Mouse (Mus musculus) neural tube, embryonic 15.5 days (tissue): ENCODE results near the gene Zscan10. TPM values are rescaled to one million over a fixed set of nuclear protein-coding genes. Genes with fewer than 3 reads are reported as not detected.

Source experiments
- ATAC-seq: fragments of 200-750 bp; cut with Nextera tagmentation; 2 replicates; pipeline ENCODE4 v1.8.0; 2017; ENCODE audit warnings: mild to moderate bottlenecking, moderate TSS enrichment, moderate library complexity; ENCODE audit not compliant: low FRiP score
- H3K27ac ChIP-seq: fragments of 300-500 bp; sonication (generic); replicated peaks from 2 replicates; pipeline ENCODE4 v1.5.1; 2015; ENCODE audit warnings: mild to moderate bottlenecking, inconsistent platforms
- H3K27me3 ChIP-seq: fragments of 300-500 bp; sonication (generic); replicated peaks from 2 replicates; pipeline ENCODE4 v1.6.1; 2015; ENCODE audit warnings: inconsistent platforms
- H3K36me3 ChIP-seq: fragments of 300-500 bp; sonication (generic); 2 replicates; pipeline ENCODE4 v1.6.1; 2015; ENCODE audit warnings: inconsistent platforms
- H3K4me1 ChIP-seq: fragments of 300-500 bp; sonication (generic); 2 replicates; pipeline ENCODE4 v1.6.1; 2015; ENCODE audit warnings: inconsistent platforms
- H3K4me2 ChIP-seq: fragments of 300-500 bp; sonication (generic); 2 replicates; pipeline ENCODE4 v1.6.1; 2015; ENCODE audit warnings: inconsistent platforms, mild to moderate bottlenecking, moderate library complexity
- H3K4me3 ChIP-seq: fragments of 300-500 bp; sonication (generic); replicated peaks from 2 replicates; pipeline ENCODE4 v1.5.1; 2015; ENCODE audit warnings: mild to moderate bottlenecking, inconsistent platforms
- H3K9ac ChIP-seq: fragments of 300-500 bp; sonication (generic); replicated peaks from 2 replicates; pipeline ENCODE4 v1.6.1; 2015; ENCODE audit warnings: mild to moderate bottlenecking, inconsistent platforms
- H3K9me3 ChIP-seq: fragments of 300-500 bp; sonication (generic); replicated peaks from 2 replicates; pipeline ENCODE4 v1.6.1; 2016; ENCODE audit warnings: inconsistent platforms
- WGBS: fragments of 180-500 bp; shearing (Covaris S2); methylation state at CpG from one replicate; pipeline ENCODE4 v1.1.7; 2015; ENCODE audit warnings: mixed read lengths; 5-methylcytosine and 5-hydroxymethylcytosine counted together
- polyA plus RNA-seq: library from polyadenylated mRNA; unstranded; fragments of >200 nt; fragmentation: Nextera tagmentation; extraction: Ambion mirVana; gene quantifications from 2 replicates; pipeline ENCODE4 v1.2.1, GENCODE M21; 2015

Zscan10 gene
- polyA plus RNA-seq, 1 experiment from 2014 or later, result not detected

- Histone ChIP-seq H3K4me1 (no peaks in the 10 kb centered on the region), H3K4me2 (no peak overlapping the region)
- WGBS, result 84% methylated on average over 28 of the region's 28 CpGs
Observed at GRCm38 (mm10) chr17:23610361-23610800, 9.7 kb downstream of the Zscan10 start.

DNA sequence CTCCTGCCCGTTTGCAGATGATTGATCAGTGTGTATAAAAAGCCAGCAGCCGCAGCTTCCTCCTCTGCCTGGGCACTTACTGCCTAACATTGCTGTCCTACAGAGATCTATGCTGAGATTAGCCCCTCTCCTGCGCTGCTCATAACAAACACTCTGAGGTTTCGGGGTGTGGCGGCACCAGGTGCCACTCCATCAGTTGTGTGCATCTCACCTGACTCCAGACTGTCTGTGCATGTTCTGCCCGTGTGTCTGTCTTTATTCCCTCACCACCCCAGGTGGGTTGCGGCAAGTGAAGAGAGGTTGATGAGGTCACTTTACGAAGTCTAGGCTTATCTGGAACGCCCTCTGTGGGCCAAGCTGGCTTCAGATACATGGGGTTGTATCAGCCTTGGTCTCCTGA lies 16.4 kb downstream of the Zscan10 start:
- ATAC-seq, result no peak
- H3K4me3 ChIP-seq, result no peak overlapping the region
- no peak overlapping the region for H3K4me2 ChIP-seq
- no peaks in the 10 kb centered on the region for H3K36me3 ChIP-seq
- H3K4me1 ChIP-seq, result no peaks in the 10 kb centered on the region
- no peaks in the 10 kb centered on the region for H3K9me3 ChIP-seq
- WGBS, result 67% methylated on average over 9 of the region's 9 CpGs
- no peak overlapping the region for H3K27ac ChIP-seq
- 0 out of 2 replicates have a peak, but pooled peaks cover 4% of the 10 kb centered on the region for H3K27me3 ChIP-seq
- no peak overlapping the region for H3K9ac ChIP-seq

More at GRCm38 (mm10) chr17:23610361-23610800, 9.7 kb downstream of the Zscan10 start:
- ATAC-seq, result no peak
- Histone ChIP-seq H3K4me3 (no peak overlapping the region), H3K9ac (no peak overlapping the region), H3K36me3 (no peaks in the 10 kb centered on the region), H3K9me3 (no peaks in the 10 kb centered on the region), H3K27ac (no peak overlapping the region), H3K27me3 (no peaks in the 10 kb centered on the region)

DNA sequence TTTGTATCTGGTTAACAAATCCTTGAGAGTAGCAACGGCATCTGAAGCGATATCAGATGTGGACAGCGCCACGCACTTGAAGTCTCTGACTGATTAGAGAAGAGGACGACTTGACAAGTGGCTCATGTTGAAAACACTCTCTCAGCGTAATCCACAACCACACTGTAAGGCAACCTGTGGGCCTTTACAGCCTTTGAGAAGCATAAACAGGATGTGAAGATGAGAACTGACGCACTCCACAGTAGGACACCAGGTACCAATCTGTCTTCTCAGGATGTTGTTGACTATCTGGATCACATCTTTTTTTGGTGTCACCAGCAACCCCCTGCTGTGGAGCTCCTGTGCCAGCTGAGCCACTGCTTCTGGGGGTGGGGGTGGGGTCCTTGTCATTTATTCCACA lies 19.7 kb downstream of the Zscan10 start:
- 86% methylated on average over 7 of the region's 7 CpGs for WGBS
- no peak for ATAC-seq

GRCm38 (mm10) chr17:23627813-23628212 lies 27.2 kb downstream of the Zscan10 start:
- Histone ChIP-seq H3K27me3 (no peaks in the 10 kb centered on the region), H3K9me3 (no peaks in the 10 kb centered on the region), H3K27ac (no peak overlapping the region), H3K9ac (no peak overlapping the region), H3K4me2 (no peak overlapping the region), H3K36me3 (no peaks in the 10 kb centered on the region), H3K4me1 (0 out of 2 replicates have a peak, but pooled peaks cover 3% of the 10 kb centered on the region), H3K4me3 (no peak overlapping the region)
- ATAC-seq, result no peak
- 46% methylated on average over 7 of the region's 7 CpGs for WGBS

More for the DNA sequence above, 19.7 kb downstream of the Zscan10 start:
- Histone ChIP-seq H3K4me3 (no peak overlapping the region), H3K4me1 (no peaks in the 10 kb centered on the region), H3K4me2 (no peak overlapping the region), H3K36me3 (no peaks in the 10 kb centered on the region), H3K9me3 (no peaks in the 10 kb centered on the region), H3K9ac (no peak overlapping the region), H3K27ac (no peak overlapping the region), H3K27me3 (0 out of 2 replicates have a peak, but pooled peaks cover 4% of the 10 kb centered on the region)

GRCm38 (mm10) chr17:23630195-23631020 lies 29.8 kb downstream of the Zscan10 start:
- no peak overlapping the region for H3K9ac ChIP-seq
- H3K4me3 ChIP-seq, result no peak overlapping the region; the same call in 1 of the 2 replicates
- no peaks in the 10 kb centered on the region for H3K36me3 ChIP-seq
- peak overlapping the region; percentile 49 for H3K4me2 ChIP-seq
- H3K9me3 ChIP-seq, result no peaks in the 10 kb centered on the region
- no peaks in the 10 kb centered on the region for H3K27me3 ChIP-seq
- 20% methylated on average over 22 of the region's 22 CpGs for WGBS
- 0 out of 2 replicates have a peak, but pooled peaks cover 3% of the 10 kb centered on the region for H3K4me1 ChIP-seq
- no peak overlapping the region for H3K27ac ChIP-seq
- 0 out of 2 replicates have a peak, but pooled peaks have one; percentile 53 for ATAC-seq

- H3K27ac ChIP-seq, result no peak overlapping the region
- no peaks in the 10 kb centered on the region for H3K27me3 ChIP-seq
- 89% methylated on average over 8 of the region's 8 CpGs for WGBS
- H3K4me1 ChIP-seq, result 0 out of 2 replicates have a peak, but pooled peaks cover 3% of the 10 kb centered on the region
- no peak overlapping the region for H3K9ac ChIP-seq
- no peaks in the 10 kb centered on the region for H3K36me3 ChIP-seq
- no peak overlapping the region for H3K4me2 ChIP-seq
- no peak for ATAC-seq
- no peaks in the 10 kb centered on the region for H3K9me3 ChIP-seq
- H3K4me3 ChIP-seq, result no peak overlapping the region
Observed at GRCm38 (mm10) chr17:23631241-23631640, 30.6 kb downstream of the Zscan10 start.

DNA sequence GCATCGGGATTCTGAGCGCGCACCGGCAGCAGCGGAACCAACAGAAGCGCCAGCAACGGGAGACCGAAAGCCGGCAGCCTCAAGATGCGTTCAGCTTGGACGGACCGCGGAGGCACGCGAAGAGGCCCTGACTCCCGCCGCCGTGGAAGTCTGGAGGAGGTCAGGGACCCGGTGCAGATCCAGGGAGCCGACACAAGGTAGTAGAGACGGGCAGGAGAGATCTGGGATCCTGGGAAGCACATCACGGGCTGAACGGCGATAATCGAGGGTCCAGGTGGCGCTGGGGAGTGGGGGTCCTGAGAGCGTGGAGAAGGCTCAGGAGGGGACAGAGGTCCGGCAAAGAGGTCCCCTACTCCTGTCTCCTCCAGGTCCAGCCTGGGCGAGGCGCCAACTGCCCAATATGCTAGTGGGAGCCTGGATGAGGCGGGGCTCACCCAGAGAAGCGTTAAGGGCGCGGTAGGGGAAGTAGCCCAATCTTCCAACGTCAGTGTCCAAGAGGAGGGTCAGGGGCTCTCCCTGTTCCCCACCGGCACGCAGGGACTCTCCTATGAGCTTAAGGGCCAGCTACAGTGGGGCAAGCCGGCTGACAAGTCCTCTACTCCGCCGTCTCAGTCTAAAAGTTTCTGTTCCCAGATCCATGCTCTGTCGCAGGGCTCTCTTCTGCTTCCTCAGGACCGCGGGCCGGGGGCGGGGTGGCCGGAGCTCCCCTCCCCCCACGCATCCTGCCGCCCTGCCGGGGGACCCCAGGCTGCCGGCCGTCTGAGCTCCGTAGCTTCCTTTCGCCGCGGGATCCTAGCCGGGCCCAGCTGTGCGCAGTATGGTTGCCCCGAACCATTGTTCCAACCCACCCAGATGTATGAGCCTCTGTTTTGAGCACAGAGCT lies 44.2 kb downstream of the Zscan10 start, which contains the start of gene Mmp25:
Gene Mmp25, minus strand, starts transcription at position 665 of the 883 bp plus-strand sequence.
- under 1% methylated on average over 58 of the region's 58 CpGs for WGBS
- Histone ChIP-seq H3K36me3 (no peaks in the 10 kb centered on the region), H3K27ac (no peak within 1 kb of the TSS), H3K4me3 (peak within 1 kb of the TSS; percentile 36), H3K9me3 (no peaks in the 10 kb centered on the region), H3K4me1 (peaks cover 11% of the 10 kb centered on the region), H3K9ac (peak within 1 kb of the TSS; percentile 34), H3K4me2 (peak within 1 kb of the TSS; percentile 66), H3K27me3 (peaks cover 39% of the 10 kb centered on the region)
- ATAC-seq, result peak; percentile 14; the same call in 1 of the 2 replicates

- WGBS, result 37% methylated on average over 10 of the region's 10 CpGs
- no peak for ATAC-seq
- no peak overlapping the region for H3K4me2 ChIP-seq
- no peaks in the 10 kb centered on the region for H3K36me3 ChIP-seq
- H3K4me3 ChIP-seq, result no peak overlapping the region
- H3K27me3 ChIP-seq, result peaks cover 39% of the 10 kb centered on the region
- no peaks in the 10 kb centered on the region for H3K9me3 ChIP-seq
- no peak overlapping the region for H3K27ac ChIP-seq
- H3K9ac ChIP-seq, result no peak overlapping the region
- peaks cover 11% of the 10 kb centered on the region for H3K4me1 ChIP-seq
Observed at GRCm38 (mm10) chr17:23645894-23646293, 45.2 kb downstream of the Zscan10 start.

- Histone ChIP-seq H3K9me3 (no peaks in the 10 kb centered on the region), H3K27me3 (peaks cover 9% of the 10 kb centered on the region), H3K4me2 (no peak overlapping the region), H3K9ac (no peak overlapping the region), H3K27ac (no peak overlapping the region), H3K4me1 (no peaks in the 10 kb centered on the region), H3K36me3 (no peaks in the 10 kb centered on the region), H3K4me3 (no peak overlapping the region)
- ATAC-seq, result no peak
- WGBS, result 79% methylated on average over 6 of the region's 6 CpGs
Observed at GRCm38 (mm10) chr17:23651363-23651762, 50.7 kb downstream of the Zscan10 start.

DNA sequence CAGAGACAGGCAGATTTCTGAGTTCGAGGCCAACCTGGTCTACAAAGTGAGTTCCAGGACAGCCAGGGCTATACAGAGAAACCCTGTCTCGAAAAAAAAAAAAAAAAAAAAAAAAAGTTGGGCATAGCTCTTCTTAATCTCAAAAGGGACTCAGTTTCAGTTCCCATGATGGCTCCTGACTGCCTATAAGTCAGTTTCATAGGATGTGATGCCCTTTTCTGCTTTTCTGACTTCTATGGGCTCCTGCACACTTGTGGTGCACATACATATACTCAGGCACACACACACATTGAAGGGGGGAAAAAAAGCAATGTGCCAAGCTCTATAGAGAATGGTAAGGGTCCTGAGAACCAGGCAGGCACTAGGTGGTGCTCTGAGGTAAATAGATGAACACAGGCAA lies 52.7 kb downstream of the Zscan10 start:
- WGBS, result 70% methylated on average over 2 of the region's 2 CpGs
- Histone ChIP-seq H3K4me2 (no peak overlapping the region), H3K36me3 (no peaks in the 10 kb centered on the region), H3K4me3 (no peak overlapping the region), H3K9me3 (no peaks in the 10 kb centered on the region), H3K27ac (no peak overlapping the region), H3K27me3 (no peaks in the 10 kb centered on the region; the same call in 1 of the 2 replicates), H3K4me1 (no peaks in the 10 kb centered on the region), H3K9ac (no peak overlapping the region)
- ATAC-seq, result no peak

DNA sequence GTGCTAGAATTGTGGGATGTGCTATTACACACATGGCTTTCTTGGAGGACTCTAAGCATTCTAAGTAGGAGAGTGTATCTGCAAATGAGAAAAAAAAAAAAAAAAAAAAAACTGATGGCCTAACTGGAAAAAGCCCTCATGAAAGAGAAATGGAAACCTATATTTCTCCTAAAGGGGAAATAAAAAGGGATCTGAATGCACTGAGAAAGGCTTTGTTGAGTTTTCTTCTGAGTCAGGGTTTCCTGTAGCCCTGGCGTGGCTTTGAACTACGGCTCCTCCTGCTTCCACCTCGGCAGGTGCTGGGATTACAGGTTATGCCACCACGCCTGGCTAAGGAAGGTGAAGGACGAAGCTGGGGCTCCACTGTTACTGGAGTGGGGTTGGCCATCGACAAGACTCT lies 53.3 kb downstream of the Zscan10 start:
- Histone ChIP-seq H3K9me3 (no peaks in the 10 kb centered on the region), H3K4me1 (no peaks in the 10 kb centered on the region), H3K4me3 (no peak overlapping the region), H3K27ac (no peak overlapping the region), H3K4me2 (no peak overlapping the region), H3K36me3 (no peaks in the 10 kb centered on the region), H3K9ac (no peak overlapping the region), H3K27me3 (peaks cover 2% of the 10 kb centered on the region)
- ATAC-seq, result no peak
- 69% methylated on average over 6 of the region's 6 CpGs for WGBS
